Mouse (Mus musculus) layer of hippocampus, postnatal 25 days (tissue): ENCODE results near the gene Prpf6. TPM values are rescaled to one million over a fixed set of nuclear protein-coding genes. Genes with fewer than 3 reads are reported as not detected.

ENCODE experiments used
- microRNA-seq, 2 experiments: library from miRNA; unstranded; fragments of <30 nt; microRNA quantifications; one replicate each; pipeline ENCODE4 v1.2.0; 2021
- total RNA-seq, 2 experiments: library from RNA; stranded (reverse); gene quantifications; 2 replicates each; pipeline ENCODE4 v1.2.3; 2021

Gene Prpf6
- total RNA-seq, 2 experiments from 2014 or later = 57.9 to 58.8 TPM

Small RNAs within 50 kb of the gene (microRNA-seq; reads per million reads assigned to microRNA genes)
- 0 to 0.92 reads per million in 2 experiments for gene Mir7006

Other genes with a start within 250 kb of the Prpf6 start
- gene Zgpat, start 226.9 kb upstream of the Prpf6 start, total RNA-seq = 10 to 100 TPM; 64.9 to 73.6 TPM
- gene Arfrp1, start 226.5 kb upstream of the Prpf6 start, total RNA-seq = 10 to 100 TPM; 41.0 to 47.0 TPM
- gene Lime1, start 211.8 kb upstream of the Prpf6 start, total RNA-seq = 10 to 100 TPM; 36.1 to 42.0 TPM
- 1 to 10 TPM; 6.7 to 7.3 TPM for gene Zbtb46, start 132.4 kb upstream of the Prpf6 start, total RNA-seq
- gene Abhd16b, start 98.7 kb upstream of the Prpf6 start, total RNA-seq = not detected
- gene Tpd52l2, start 94.7 kb upstream of the Prpf6 start, total RNA-seq = 10 to 100 TPM; 75.4 to 79.1 TPM
- gene Dnajc5, start 71.4 kb upstream of the Prpf6 start, total RNA-seq = 100 to 1,000 TPM; 272 to 281 TPM
- gene Uckl1, start 7.0 kb upstream of the Prpf6 start, total RNA-seq = 10 to 100 TPM; 53.3 to 73.1 TPM
- 100 to 1,000 TPM in 1 of 2 experiments, 10 to 100 TPM in 1; 82.8 to 114 TPM for gene Zfp512b, start 935 bp downstream of the Prpf6 start, total RNA-seq
- gene Samd10, start 7.3 kb downstream of the Prpf6 start, total RNA-seq = 10 to 100 TPM; 11.7 to 14.2 TPM
- gene Gm29797, start 65.2 kb downstream of the Prpf6 start, total RNA-seq = 1 to 10 TPM in 1 of 2 experiments, under 1 TPM in 1; 0.49 to 1.0 TPM
- 10 to 100 TPM; 10.6 to 14.8 TPM for gene Sox18, start 79.8 kb downstream of the Prpf6 start, total RNA-seq
- 10 to 100 TPM; 53.7 to 65.7 TPM for gene Tcea2, start 88.4 kb downstream of the Prpf6 start, total RNA-seq
- gene Rgs19, start 102.1 kb downstream of the Prpf6 start, total RNA-seq = 10 to 100 TPM; 32.2 to 39.5 TPM
- not detected for gene Lkaaear1, start 106.6 kb downstream of the Prpf6 start, total RNA-seq
- 10 to 100 TPM; 44.6 to 52.6 TPM for gene Oprl1, start 123.1 kb downstream of the Prpf6 start, total RNA-seq
- gene Myt1, start 171.5 kb downstream of the Prpf6 start, total RNA-seq = 10 to 100 TPM; 26.4 to 34.5 TPM
- 10 to 100 TPM; 84.9 to 86.9 TPM for gene Pcmtd2, start 246.0 kb downstream of the Prpf6 start, total RNA-seq